Mouse (Mus musculus) monocyte, adult 5-6 weeks (primary cell): ENCODE results near the gene Thsd4. TPM values are rescaled to one million over a fixed set of nuclear protein-coding genes. Genes with fewer than 3 reads are reported as not detected.

Experiments used
- ATAC-seq: fragments of 153-309, 156-312 bp; replicated peaks from 2 replicates; pipeline ENCODE4 v1.8.0; 2017; ENCODE audit warnings: mild to moderate bottlenecking; ENCODE audit not compliant: low TSS enrichment, insufficient number of reproducible peaks, severe bottlenecking, poor library complexity, low FRiP score
- total RNA-seq: library from RNA; stranded (forward); fragments of 200-1000, 200-491, 200-594 nt; gene quantifications from 3 replicates; pipeline ENCODE4 v1.2.3, GENCODE M21; 2017

The Thsd4 gene
- total RNA-seq, 1 experiment from 2014 or later = not detected

DNA sequence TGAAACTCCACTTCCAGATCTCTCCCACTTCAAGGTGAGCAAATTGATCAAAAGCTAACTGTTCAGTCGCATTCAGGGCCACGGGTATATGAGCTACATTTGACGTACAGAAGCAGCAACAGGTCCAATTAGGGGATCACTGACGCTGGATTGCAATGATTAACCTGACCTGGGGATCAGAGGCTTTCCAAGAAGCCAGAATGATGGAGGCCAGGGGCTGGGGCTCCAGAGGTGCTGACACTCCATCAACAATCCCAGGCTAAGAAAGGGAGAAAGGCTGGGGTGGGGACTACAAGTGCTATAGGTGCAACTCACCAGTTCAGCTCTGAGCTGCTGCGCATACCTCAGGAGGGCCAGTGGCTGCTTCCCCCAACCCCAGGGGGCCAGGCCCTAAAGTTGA lies 703 bp downstream of the Thsd4 start:
- ATAC-seq = no peak

DNA sequence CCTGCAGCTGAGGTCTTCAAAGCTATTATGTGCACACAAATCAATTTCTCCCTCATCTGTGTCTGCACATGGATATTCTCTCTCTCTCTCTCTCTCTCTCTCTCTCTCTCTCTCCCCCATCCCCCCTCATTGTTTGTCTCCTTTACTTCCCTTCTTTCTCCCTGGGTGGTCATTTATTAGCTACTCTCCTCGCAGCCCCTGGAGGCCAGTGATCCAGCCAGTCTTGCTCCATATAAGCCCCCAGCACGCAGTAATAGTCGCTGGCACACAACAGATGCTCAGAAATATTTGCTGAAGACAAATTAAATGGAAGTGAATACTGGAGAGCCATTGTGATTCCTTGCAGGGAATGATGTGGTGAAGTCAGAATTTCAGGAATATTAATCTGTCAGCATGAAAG lies 2.2 kb downstream of the Thsd4 start:
- no peak for ATAC-seq

DNA sequence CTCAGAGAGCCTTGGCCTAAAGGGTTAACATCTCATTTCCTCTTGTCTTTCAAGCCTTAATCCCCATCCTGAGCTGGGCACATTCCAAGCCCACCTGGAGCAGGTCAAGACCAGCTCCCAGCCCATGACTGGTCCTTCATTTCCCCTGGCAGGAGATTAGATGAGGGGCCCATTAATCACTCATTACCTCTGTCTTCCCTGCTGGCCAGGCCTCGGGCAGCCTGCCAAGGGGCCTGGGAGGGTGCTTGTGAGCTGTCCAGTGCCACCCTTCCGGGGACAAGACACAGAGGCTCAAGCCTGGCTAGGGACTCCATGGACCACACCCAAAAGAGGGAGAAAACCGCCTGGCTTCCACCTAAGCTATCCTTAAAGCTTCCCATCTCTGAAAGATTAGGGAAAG lies 3.6 kb downstream of the Thsd4 start:
- no peak for ATAC-seq

GRCm38 (mm10) chr9:60517148-60517547 lies 4.7 kb downstream of the Thsd4 start:
- no peak for ATAC-seq

DNA sequence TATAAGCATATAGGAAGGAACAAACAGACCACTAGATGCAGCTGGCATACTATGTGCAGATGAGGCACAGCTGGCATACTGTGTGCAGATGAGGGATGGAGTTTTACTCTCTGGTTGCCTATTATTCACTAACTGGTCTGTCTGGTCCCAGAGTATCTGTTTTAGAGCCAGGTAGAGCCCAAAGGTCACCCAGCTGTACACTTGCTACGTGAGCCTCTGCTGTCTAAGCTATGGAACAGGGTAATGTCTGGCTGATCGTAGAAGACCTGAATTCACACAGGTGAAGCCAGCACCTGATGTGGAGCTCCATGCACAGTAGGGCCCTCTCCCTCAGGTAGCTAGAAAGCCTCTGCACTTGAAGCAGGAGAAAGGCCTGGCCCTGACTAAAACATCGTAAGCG lies 5.5 kb downstream of the Thsd4 start:
- ATAC-seq = no peak

- ATAC-seq = no peak
Observed at GRCm38 (mm10) chr9:60513329-60513788, 8.5 kb downstream of the Thsd4 start.

GRCm38 (mm10) chr9:60510876-60511275 lies 11.0 kb downstream of the Thsd4 start:
- ATAC-seq = no peak

GRCm38 (mm10) chr9:60506136-60506535 lies 15.7 kb downstream of the Thsd4 start:
- ATAC-seq = no peak

GRCm38 (mm10) chr9:60504378-60505285 lies 17.2 kb downstream of the Thsd4 start:
- no peak for ATAC-seq

DNA sequence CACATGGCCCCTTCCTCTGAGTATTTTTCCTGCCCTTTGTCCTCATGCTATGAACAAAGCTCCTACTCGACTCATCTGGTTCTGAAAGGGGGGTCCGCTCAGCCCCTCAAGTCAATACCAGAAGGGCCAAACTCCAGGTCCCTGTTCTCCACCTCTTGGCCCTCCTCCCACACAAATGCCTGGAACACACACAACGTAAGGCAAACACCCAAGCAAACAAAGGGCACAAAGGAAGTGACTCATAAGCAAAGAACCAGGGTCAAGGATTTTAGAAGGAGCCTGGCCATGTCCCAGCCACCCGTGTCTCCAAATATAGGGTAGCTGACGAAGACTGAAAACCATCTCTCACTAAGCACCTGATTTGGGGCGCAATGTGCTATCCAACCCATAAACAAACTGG lies 19.6 kb downstream of the Thsd4 start:
- no peak for ATAC-seq

DNA sequence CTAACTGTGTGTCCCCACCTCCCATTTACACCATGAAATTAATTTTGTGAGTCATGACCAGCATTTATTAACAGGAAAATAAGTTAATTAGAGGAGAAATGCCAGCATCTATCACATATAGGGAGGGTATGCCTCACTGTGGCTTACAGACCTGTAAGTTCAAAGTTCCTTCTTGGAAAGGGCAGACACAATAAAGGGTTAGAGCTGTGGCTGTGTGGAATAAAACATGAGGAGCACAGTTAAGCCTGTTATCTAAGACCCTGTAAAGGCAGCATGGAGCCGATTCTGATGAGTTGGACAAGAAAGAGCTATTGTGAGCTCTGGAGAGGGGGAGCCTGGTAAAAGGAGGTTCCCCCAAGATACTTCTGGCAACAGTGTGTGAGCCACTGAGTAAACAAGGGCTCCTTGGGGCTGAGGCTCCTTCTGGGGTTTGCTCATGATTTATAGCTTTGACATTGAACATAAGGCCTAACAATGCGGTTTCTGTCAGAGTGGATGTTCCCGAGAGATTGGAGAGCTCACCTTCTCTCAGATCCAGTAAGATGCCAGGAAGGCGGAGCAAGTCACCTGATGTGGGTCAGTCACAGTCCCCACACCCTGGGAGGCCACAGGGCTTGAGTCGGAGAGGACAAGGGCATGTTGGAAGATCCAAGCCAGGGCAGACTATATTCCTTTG lies 20.2 kb downstream of the Thsd4 start:
- ATAC-seq = no peak

GRCm38 (mm10) chr9:60492275-60492974 lies 29.4 kb downstream of the Thsd4 start:
- ATAC-seq = no peak

- no peak for ATAC-seq
Observed at GRCm38 (mm10) chr9:60491489-60492100, 30.3 kb downstream of the Thsd4 start.

DNA sequence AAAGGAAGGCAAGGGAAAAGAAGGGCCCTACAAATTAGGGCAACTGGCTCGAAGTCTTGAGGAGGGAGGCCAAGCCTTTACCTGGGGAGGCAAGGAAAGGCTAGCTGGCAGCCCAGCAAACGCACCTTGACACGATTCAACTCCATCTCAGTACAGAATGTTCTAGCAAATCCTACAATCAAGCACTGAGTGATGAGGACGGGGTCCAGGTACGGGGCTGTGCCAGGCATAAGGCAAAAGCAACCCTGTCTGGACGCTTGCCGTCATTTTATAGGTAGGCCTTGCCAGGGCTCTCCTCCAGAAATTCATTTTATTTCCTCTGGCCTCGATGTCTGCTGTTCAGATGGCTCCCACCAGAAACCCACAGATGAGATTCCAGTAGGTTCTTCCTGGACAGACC lies 30.8 kb downstream of the Thsd4 start:
- ATAC-seq = no peak

- no peak for ATAC-seq
Observed at GRCm38 (mm10) chr9:60488816-60489215, 33.0 kb downstream of the Thsd4 start.

DNA sequence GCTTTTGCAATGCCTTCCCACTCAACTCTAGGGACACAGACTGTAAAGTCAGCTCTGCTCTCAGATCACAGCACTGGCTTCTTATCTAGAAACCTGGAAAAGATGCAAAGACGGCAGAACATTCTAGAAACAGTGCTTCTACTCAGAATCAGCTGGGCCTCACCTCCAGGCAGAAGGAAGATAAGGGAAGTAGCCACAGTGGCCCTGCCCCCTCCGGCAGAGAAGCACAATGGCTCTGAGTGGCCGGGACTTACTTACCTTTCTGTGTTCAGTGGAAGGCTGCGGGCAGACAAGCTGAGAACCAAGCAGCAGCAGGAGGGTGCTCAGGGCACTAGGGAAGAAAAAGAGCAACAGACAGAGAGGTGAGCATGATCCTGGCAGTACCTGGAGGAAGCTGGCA lies 39.7 kb downstream of the Thsd4 start:
- ATAC-seq = no peak

DNA sequence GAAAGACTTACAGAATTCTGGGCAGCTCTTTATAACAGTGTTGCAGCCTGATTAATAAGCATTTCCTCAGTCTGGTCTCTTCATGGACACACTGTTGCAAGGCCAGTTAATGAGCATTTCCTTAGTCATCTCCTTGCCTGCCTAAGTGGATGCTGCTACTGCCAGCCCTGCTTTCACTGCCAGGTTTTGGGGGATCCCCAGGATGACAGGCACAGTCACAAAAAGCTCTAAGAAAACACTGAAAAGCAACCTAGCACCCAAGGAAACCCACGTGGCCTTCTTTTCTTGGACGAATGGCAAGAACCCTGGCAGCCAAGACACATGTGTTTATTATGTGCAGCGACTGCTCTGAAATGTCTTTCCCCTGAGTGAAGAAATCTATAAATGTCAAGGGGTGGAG lies 41.8 kb downstream of the Thsd4 start:
- no peak for ATAC-seq

GRCm38 (mm10) chr9:60478806-60479205 lies 43.0 kb downstream of the Thsd4 start:
- no peak for ATAC-seq
